18 mouse cellular contexts compared by ENCODE assay signal in genomic region chr8:124530996-124531395, GRCm38 (mm10). TPM values are rescaled to one million over a fixed set of nuclear protein-coding genes. Genes with fewer than 3 reads are reported as not detected.
"Had no signal": no experiment of that assay in that cellular context is flagged by ENCODE, and none has a peak within 500 bp of the region (broad histone marks: within the 10 kb centered on the region; RNA-seq: fewer than 3 reads in every experiment).

No protein-coding gene starts in this region.

- H3K4me3 ChIP-seq: limb, embryonic 12.5 days; liver, embryonic 13.5 days; lung, embryonic 15.5 days; megakaryocyte, embryonic 14.5 days; midbrain, embryonic 15.5 days; neural tube, embryonic 12.5 days had no signal

- ATAC-seq: liver, postnatal 0 days; midbrain, embryonic 15.5 days had no signal

- H3K9ac ChIP-seq: limb, embryonic 12.5 days; liver, embryonic 13.5 days; liver, postnatal 0 days; lung, embryonic 15.5 days; midbrain, embryonic 15.5 days; neural tube, embryonic 12.5 days had no signal

- H3K27me3 ChIP-seq: limb, embryonic 12.5 days; liver, embryonic 13.5 days; lung, embryonic 15.5 days; megakaryocyte, embryonic 14.5 days; midbrain, embryonic 15.5 days; neural tube, embryonic 12.5 days had no signal

- H3K4me1 ChIP-seq: limb, embryonic 12.5 days; liver, embryonic 13.5 days; lung, embryonic 15.5 days; midbrain, embryonic 15.5 days; neural tube, embryonic 12.5 days had no signal

- H3K27ac ChIP-seq: limb, embryonic 12.5 days; liver, embryonic 13.5 days; lung, embryonic 15.5 days; macrophage; midbrain, embryonic 15.5 days; neural tube, embryonic 12.5 days; stomach, postnatal 0 days had no signal

- H3K9me3 ChIP-seq: limb, embryonic 12.5 days; liver, embryonic 13.5 days; lung, embryonic 15.5 days; megakaryocyte, embryonic 14.5 days; midbrain, embryonic 15.5 days; neural tube, embryonic 12.5 days had no signal

- DNase-seq: kidney, postnatal 25 days; liver; liver, embryonic 13.5 days; liver, postnatal 0 days; lung, postnatal 14 days; thymus, postnatal 4 days had no signal

- H3K4me2 ChIP-seq: limb, embryonic 12.5 days; liver, embryonic 13.5 days; lung, embryonic 15.5 days; midbrain, embryonic 11.5 days; midbrain, embryonic 15.5 days; neural tube, embryonic 12.5 days had no signal

RNA-seq across cellular contexts. Expression of gene Agt, which starts 38.5 kb away (rescaled TPM):
- total RNA-seq: monocyte, adult 5-6 weeks; neutrophil, adult 5-6 weeks had no signal
- polyA plus RNA-seq: limb, embryonic 12.5 days; macrophage; midbrain, embryonic 11.5 days had no signal

RNA-seq across cellular contexts. Expression of gene Capn9, which starts 44.9 kb away (rescaled TPM):
- total RNA-seq: left cerebral cortex, adult 18-20 months; monocyte, adult 5-6 weeks; neutrophil, adult 5-6 weeks had no signal
- polyA plus RNA-seq: kidney, embryonic 16.5 days; limb, embryonic 12.5 days; liver, postnatal 0 days; macrophage; midbrain, embryonic 11.5 days; midbrain, embryonic 15.5 days; neural tube, embryonic 12.5 days had no signal
